Comparison of ENCODE assay signal across 23 mouse cellular contexts in genomic region chr13:56054089-56054488, GRCm38 (mm10).
DNase-seq lines count a peak whose midpoint lies in the region; ATAC-seq and TF ChIP-seq lines count a peak whose summit lies in the region.
"Had no signal": no experiment of that assay in that cellular context is flagged by ENCODE, and none has a peak within 500 bp of the region (broad histone marks: within the 10 kb centered on the region; RNA-seq: fewer than 3 reads in every experiment).

No protein-coding gene starts in this region.

- 0 out of 2 replicates have a peak, but pooled peaks cover 4% of the 10 kb centered on the region for H3K27me3 ChIP-seq in hindbrain, embryonic 12.5 days
- H3K27me3 ChIP-seq in hindbrain, embryonic 16.5 days (replicated peaks; ENCODE audit: control insufficient read depth, insufficient read depth, low read length): no peaks in the 10 kb centered on the region
- peaks cover 15% of the 10 kb centered on the region for H3K27me3 ChIP-seq in embryonic facial prominence, embryonic 10.5 days (replicated peaks; ENCODE audit: low read depth, poor library complexity, severe bottlenecking)
- H3K27me3 ChIP-seq in hindbrain, postnatal 0 days (ENCODE audit: insufficient read depth, low read length): no peaks in the 10 kb centered on the region
- no peaks in the 10 kb centered on the region for H3K27me3 ChIP-seq in midbrain, embryonic 15.5 days (replicated peaks)
- H3K27me3 ChIP-seq: heart, embryonic 15.5 days; intestine, embryonic 15.5 days had no signal

- no peaks in the 10 kb centered on the region for H3K36me3 ChIP-seq in hindbrain, embryonic 12.5 days
- H3K36me3 ChIP-seq in hindbrain, embryonic 16.5 days (ENCODE audit: control insufficient read depth, insufficient read depth, low read length): no peaks in the 10 kb centered on the region
- no peaks in the 10 kb centered on the region for H3K36me3 ChIP-seq in embryonic facial prominence, embryonic 10.5 days (replicated peaks)
- no peaks in the 10 kb centered on the region for H3K36me3 ChIP-seq in hindbrain, postnatal 0 days (ENCODE audit: insufficient read depth, low read length)
- no peaks in the 10 kb centered on the region for H3K36me3 ChIP-seq in midbrain, embryonic 15.5 days (replicated peaks)
- H3K36me3 ChIP-seq: embryonic facial prominence, embryonic 13.5 days; heart, embryonic 15.5 days; intestine, embryonic 15.5 days had no signal

- no peak overlapping the region for H3K9ac ChIP-seq in hindbrain, embryonic 12.5 days
- H3K9ac ChIP-seq in hindbrain, embryonic 16.5 days (ENCODE audit: low read depth, low read length): no peak overlapping the region
- no peak overlapping the region for H3K9ac ChIP-seq in hindbrain, postnatal 0 days (replicated peaks; ENCODE audit: low read length)
- H3K9ac ChIP-seq in midbrain, embryonic 15.5 days: no peak overlapping the region
- H3K9ac ChIP-seq: embryonic facial prominence, embryonic 13.5 days; heart, embryonic 15.5 days; intestine, embryonic 15.5 days had no signal

- no peaks in the 10 kb centered on the region for H3K9me3 ChIP-seq in hindbrain, embryonic 12.5 days (replicated peaks)
- no peaks in the 10 kb centered on the region for H3K9me3 ChIP-seq in hindbrain, embryonic 16.5 days (ENCODE audit: control insufficient read depth, low read length)
- no peaks in the 10 kb centered on the region for H3K9me3 ChIP-seq in embryonic facial prominence, embryonic 10.5 days
- no peaks in the 10 kb centered on the region for H3K9me3 ChIP-seq in hindbrain, postnatal 0 days (ENCODE audit: low read length)
- no peaks in the 10 kb centered on the region for H3K9me3 ChIP-seq in midbrain, embryonic 15.5 days
- H3K9me3 ChIP-seq: embryonic facial prominence, embryonic 13.5 days; heart, embryonic 15.5 days; intestine, embryonic 15.5 days had no signal

- no peak for DNase-seq in embryonic facial prominence, embryonic 10.5 days (ENCODE audit: low spot score)
- no peak for DNase-seq in hindbrain, postnatal 0 days (ENCODE audit: low spot score)
- DNase-seq in left cerebral cortex, adult 8-10 months (ENCODE audit: low spot score in 2 of 2): no peak
- DNase-seq in ovary, postnatal 14 days (ENCODE audit: low spot score): no peak
- DNase-seq: adrenal gland, adult 2 months; cerebellum, adult 11-12 months; cerebellum, postnatal 14 days; heart, postnatal 4 days; kidney, adult 9 months; kidney, postnatal 25 days; right cerebral cortex, adult 18-20 months; right cerebral cortex, postnatal 4 days; thymus, postnatal 36 days had no signal

- peaks cover 34% of the 10 kb centered on the region for H3K4me1 ChIP-seq in hindbrain, embryonic 12.5 days
- H3K4me1 ChIP-seq in hindbrain, embryonic 16.5 days (ENCODE audit: control insufficient read depth, insufficient read depth, low read depth, low read length): peaks cover 3% of the 10 kb centered on the region; the same call in 1 of the 2 replicates
- peaks cover 49% of the 10 kb centered on the region for H3K4me1 ChIP-seq in embryonic facial prominence, embryonic 10.5 days
- no peaks in the 10 kb centered on the region for H3K4me1 ChIP-seq in hindbrain, postnatal 0 days (ENCODE audit: insufficient read depth, low read length)
- H3K4me1 ChIP-seq in midbrain, embryonic 15.5 days: peaks cover 18% of the 10 kb centered on the region
- H3K4me1 ChIP-seq: heart, embryonic 15.5 days had no signal

- H3K4me3 ChIP-seq in hindbrain, embryonic 12.5 days: no peak overlapping the region
- H3K4me3 ChIP-seq in hindbrain, embryonic 16.5 days (ENCODE audit: low read length): no peak overlapping the region
- no peak overlapping the region for H3K4me3 ChIP-seq in embryonic facial prominence, embryonic 10.5 days
- no peak overlapping the region for H3K4me3 ChIP-seq in hindbrain, postnatal 0 days (ENCODE audit: low read length)
- no peak overlapping the region for H3K4me3 ChIP-seq in midbrain, embryonic 15.5 days
- H3K4me3 ChIP-seq: embryonic facial prominence, embryonic 13.5 days; erythroblast, embryonic 14.5 days; heart, embryonic 15.5 days; intestine, embryonic 15.5 days; layer of hippocampus, adult 2 months had no signal

- 59% methylated on average over 6 of the region's 6 CpGs for WGBS in hindbrain, embryonic 12.5 days
- 45% methylated on average over 6 of the region's 6 CpGs for WGBS in hindbrain, embryonic 16.5 days
- 75% methylated on average over 6 of the region's 6 CpGs for WGBS in embryonic facial prominence, embryonic 10.5 days
- WGBS in hindbrain, postnatal 0 days: 44% methylated on average over 6 of the region's 6 CpGs
- 29% methylated on average over 6 of the region's 6 CpGs for WGBS in midbrain, embryonic 15.5 days

- no peak for TF ChIP-seq CTCF in hindbrain, postnatal 0 days (IDR thresholded peaks at IDR 0.05; ENCODE audit: low read depth)

- ATAC-seq in hindbrain, embryonic 12.5 days (ENCODE audit: low FRiP score): peak; percentile 46; the same call in 1 of the 2 replicates
- ATAC-seq in hindbrain, embryonic 16.5 days: no peak
- ATAC-seq in hindbrain, postnatal 0 days: peak; percentile 45; the same call in 1 of the 2 replicates
- ATAC-seq in midbrain, embryonic 15.5 days (replicated peaks): peak; percentile 70; the same call in 1 of the 2 replicates
- ATAC-seq: intestine, embryonic 15.5 days; lung, postnatal 0 days had no signal

- H3K27ac ChIP-seq in hindbrain, embryonic 12.5 days: 0 out of 2 replicates have a peak overlapping the region, but pooled peaks have one; percentile 40
- H3K27ac ChIP-seq in hindbrain, embryonic 16.5 days (ENCODE audit: low read depth, low read length): no peak overlapping the region; the same call in 1 of the 2 replicates
- H3K27ac ChIP-seq in embryonic facial prominence, embryonic 10.5 days (replicated peaks): peak overlapping the region; percentile 77; the same call in 1 of the 2 replicates
- H3K27ac ChIP-seq in hindbrain, postnatal 0 days: peak overlapping the region; percentile 36; the same call in 1 of the 2 replicates
- H3K27ac ChIP-seq in midbrain, embryonic 15.5 days: peak overlapping the region; percentile 13
- H3K27ac ChIP-seq: embryonic facial prominence, embryonic 13.5 days; heart, embryonic 15.5 days; intestine, embryonic 15.5 days; layer of hippocampus, adult 2 months; macrophage had no signal

- no peak overlapping the region for H3K4me2 ChIP-seq in hindbrain, embryonic 12.5 days (replicated peaks)
- H3K4me2 ChIP-seq in hindbrain, embryonic 16.5 days (ENCODE audit: low read length): no peak overlapping the region
- no peak overlapping the region for H3K4me2 ChIP-seq in hindbrain, postnatal 0 days (ENCODE audit: low read depth, low read length)
- H3K4me2 ChIP-seq in midbrain, embryonic 15.5 days: no peak overlapping the region
- H3K4me2 ChIP-seq: embryonic facial prominence, embryonic 13.5 days; heart, embryonic 15.5 days; intestine, embryonic 15.5 days had no signal
